Mouse (Mus musculus): ENCODE results near the gene Ttll4. TPM values are rescaled to one million over a fixed set of nuclear protein-coding genes. Genes with fewer than 3 reads are reported as not detected.
A peak's percentile ranks its signal among the peaks of the same experiment; 100 is the strongest.

The Ttll4 gene
- polyA plus RNA-seq, 1 experiment from 2014 or later, result 14.4 TPM

DNA sequence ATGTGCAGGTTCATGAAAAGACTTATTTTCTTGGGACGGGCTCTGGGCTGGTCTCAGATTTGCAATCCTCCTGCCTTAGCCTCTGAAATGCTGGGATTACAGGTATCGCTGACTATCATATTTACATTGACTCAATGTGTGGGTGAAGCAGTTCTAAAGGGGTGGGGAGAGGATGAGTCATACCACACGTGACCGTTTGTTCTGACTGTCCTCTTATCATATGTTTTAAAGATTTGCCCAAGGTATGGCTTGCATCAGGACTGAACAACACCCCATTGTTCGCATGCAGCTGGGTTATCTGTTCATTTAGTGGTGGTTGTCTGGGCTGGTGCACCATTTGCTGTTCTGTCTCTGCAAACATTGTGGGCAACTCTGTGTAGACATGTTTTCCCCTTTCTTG is 65.1 kb downstream of the Ttll4 start:
- H3K9ac ChIP-seq (ENCODE audit: low read length), result no peak overlapping the region
- no peaks in the 10 kb centered on the region for H3K4me1 ChIP-seq (ENCODE audit: control insufficient read depth, insufficient read depth, low read length)
- H3K9me3 ChIP-seq (replicated peaks; ENCODE audit: control insufficient read depth, low read length), result no peaks in the 10 kb centered on the region
- H3K4me3 ChIP-seq (ENCODE audit: low read depth, low read length), result no peak overlapping the region
- no peaks in the 10 kb centered on the region for H3K36me3 ChIP-seq (ENCODE audit: control insufficient read depth, insufficient read depth, low read length)
- H3K27ac ChIP-seq (ENCODE audit: low read depth, low read length), result no peak overlapping the region
- 85% methylated on average over 5 of the region's 5 CpGs for WGBS
- no peak overlapping the region for H3K4me2 ChIP-seq (ENCODE audit: low read length)
- DNase-seq (ENCODE audit: low spot score) (no peak), ATAC-seq (no peak)
- H3K27me3 ChIP-seq (replicated peaks; ENCODE audit: control insufficient read depth, insufficient read depth, low read length), result no peaks in the 10 kb centered on the region

GRCm38 (mm10) chr1:74728446-74728845 is 66.9 kb downstream of the Ttll4 start:
- WGBS, result 81% methylated on average over 8 of the region's 8 CpGs
- no peak for DNase-seq (ENCODE audit: low spot score)

GRCm38 (mm10) chr1:74736977-74737376 is 75.4 kb downstream of the Ttll4 start:
- Histone ChIP-seq H3K9me3 (replicated peaks; ENCODE audit: control insufficient read depth, low read length) (no peaks in the 10 kb centered on the region), H3K4me1 (ENCODE audit: control insufficient read depth, insufficient read depth, low read length) (no peaks in the 10 kb centered on the region), H3K4me3 (ENCODE audit: low read depth, low read length) (no peak overlapping the region), H3K27ac (ENCODE audit: low read depth, low read length) (no peak overlapping the region), H3K27me3 (replicated peaks; ENCODE audit: control insufficient read depth, insufficient read depth, low read length) (no peaks in the 10 kb centered on the region), H3K4me2 (ENCODE audit: low read length) (no peak overlapping the region), H3K9ac (ENCODE audit: low read length) (no peak overlapping the region), H3K36me3 (ENCODE audit: control insufficient read depth, insufficient read depth, low read length) (no peaks in the 10 kb centered on the region)
- ATAC-seq (no peak), DNase-seq (ENCODE audit: low spot score) (no peak)
- 87% methylated on average over 12 of the region's 12 CpGs for WGBS

More at GRCm38 (mm10) chr1:74728446-74728845, 66.9 kb downstream of the Ttll4 start:
- Histone ChIP-seq H3K4me1 (ENCODE audit: control insufficient read depth, insufficient read depth, low read length) (no peaks in the 10 kb centered on the region), H3K27me3 (replicated peaks; ENCODE audit: control insufficient read depth, insufficient read depth, low read length) (no peaks in the 10 kb centered on the region), H3K27ac (ENCODE audit: low read depth, low read length) (no peak overlapping the region), H3K9me3 (replicated peaks; ENCODE audit: control insufficient read depth, low read length) (no peaks in the 10 kb centered on the region), H3K4me2 (ENCODE audit: low read length) (no peak overlapping the region), H3K4me3 (ENCODE audit: low read depth, low read length) (no peak overlapping the region), H3K9ac (ENCODE audit: low read length) (no peak overlapping the region), H3K36me3 (ENCODE audit: control insufficient read depth, insufficient read depth, low read length) (no peaks in the 10 kb centered on the region)
- no peak for ATAC-seq

DNA sequence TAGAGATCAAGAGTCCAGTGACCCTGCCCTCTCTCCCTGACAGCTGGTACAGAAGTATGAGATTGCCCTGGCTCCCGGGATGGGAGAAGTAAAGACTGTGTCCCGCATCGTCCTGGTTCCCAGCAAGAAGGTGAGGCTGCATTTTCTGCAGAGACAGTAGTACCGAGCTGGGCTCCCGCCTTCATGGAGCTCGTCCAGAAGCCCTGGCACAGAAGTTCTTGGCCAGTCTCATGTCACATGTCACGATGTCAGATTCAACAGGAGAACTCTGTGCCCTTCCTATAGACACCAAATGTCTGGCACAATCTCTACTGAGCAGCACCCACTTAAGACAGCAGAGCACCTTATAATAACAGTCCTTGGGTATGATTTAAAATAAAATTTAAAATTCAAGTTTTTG is 76.0 kb downstream of the Ttll4 start:
- no peaks in the 10 kb centered on the region for H3K9me3 ChIP-seq (replicated peaks; ENCODE audit: control insufficient read depth, low read length)
- ATAC-seq (no peak), DNase-seq (ENCODE audit: low spot score) (no peak)
- no peaks in the 10 kb centered on the region for H3K27me3 ChIP-seq (replicated peaks; ENCODE audit: control insufficient read depth, insufficient read depth, low read length)
- H3K27ac ChIP-seq (ENCODE audit: low read depth, low read length), result no peak overlapping the region
- H3K9ac ChIP-seq (ENCODE audit: low read length), result no peak overlapping the region
- no peaks in the 10 kb centered on the region for H3K36me3 ChIP-seq (ENCODE audit: control insufficient read depth, insufficient read depth, low read length)
- H3K4me3 ChIP-seq (ENCODE audit: low read depth, low read length), result no peak overlapping the region
- WGBS, result 86% methylated on average over 7 of the region's 7 CpGs
- H3K4me2 ChIP-seq (ENCODE audit: low read length), result no peak overlapping the region
- no peaks in the 10 kb centered on the region for H3K4me1 ChIP-seq (ENCODE audit: control insufficient read depth, insufficient read depth, low read length)

- ATAC-seq (no peak), DNase-seq (ENCODE audit: low spot score) (no peak)
- Histone ChIP-seq H3K4me2 (ENCODE audit: low read length) (no peak overlapping the region), H3K36me3 (ENCODE audit: control insufficient read depth, insufficient read depth, low read length) (no peaks in the 10 kb centered on the region), H3K4me3 (ENCODE audit: low read depth, low read length) (no peak overlapping the region), H3K4me1 (ENCODE audit: control insufficient read depth, insufficient read depth, low read length) (no peaks in the 10 kb centered on the region), H3K9ac (ENCODE audit: low read length) (no peak overlapping the region), H3K27me3 (replicated peaks; ENCODE audit: control insufficient read depth, insufficient read depth, low read length) (no peaks in the 10 kb centered on the region), H3K27ac (ENCODE audit: low read depth, low read length) (no peak overlapping the region), H3K9me3 (replicated peaks; ENCODE audit: control insufficient read depth, low read length) (no peaks in the 10 kb centered on the region)
- WGBS, result 72% methylated on average over 7 of the region's 7 CpGs
Measured at GRCm38 (mm10) chr1:74740846-74741245, 79.3 kb downstream of the Ttll4 start.

DNA sequence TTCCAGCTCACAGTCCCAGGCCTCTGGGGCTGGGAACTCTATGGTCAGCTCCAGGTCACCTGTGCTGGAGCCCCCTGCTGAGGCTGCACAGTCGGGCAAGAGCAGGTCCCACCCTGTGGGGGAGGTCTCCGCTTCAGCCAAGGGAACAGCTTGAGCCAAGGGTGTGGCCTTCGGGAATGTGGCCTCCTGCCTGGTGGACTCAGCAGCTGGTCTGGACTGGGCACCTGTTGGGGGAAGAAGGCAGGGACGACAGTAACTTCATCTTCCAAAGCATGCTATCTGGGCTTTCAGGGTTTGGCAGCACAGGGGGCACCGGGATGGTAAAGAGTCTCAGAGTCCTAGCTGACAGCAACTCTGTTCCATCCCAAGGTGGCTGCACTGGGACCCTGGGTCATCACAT is 85.8 kb downstream of the Ttll4 start:
- Histone ChIP-seq H3K27me3 (replicated peaks; ENCODE audit: control insufficient read depth, insufficient read depth, low read length) (peaks cover 13% of the 10 kb centered on the region; the same call in 1 of the 2 replicates), H3K27ac (ENCODE audit: low read depth, low read length) (no peak overlapping the region), H3K4me3 (ENCODE audit: low read depth, low read length) (no peak overlapping the region), H3K4me1 (ENCODE audit: control insufficient read depth, insufficient read depth, low read length) (no peaks in the 10 kb centered on the region), H3K36me3 (ENCODE audit: control insufficient read depth, insufficient read depth, low read length) (no peaks in the 10 kb centered on the region), H3K9ac (ENCODE audit: low read length) (no peak overlapping the region), H3K9me3 (replicated peaks; ENCODE audit: control insufficient read depth, low read length) (no peaks in the 10 kb centered on the region), H3K4me2 (ENCODE audit: low read length) (no peak overlapping the region)
- no peak for ATAC-seq
- WGBS, result 72% methylated on average over 5 of the region's 5 CpGs
- DNase-seq (ENCODE audit: low spot score), result no peak

GRCm38 (mm10) chr1:74748643-74749271 is 87.2 kb downstream of the Ttll4 start, which contains the start of gene Prkag3:
Prkag3 (minus strand) TSS chr1:74749221.
- peak within 1 kb of the TSS; percentile 41 for H3K4me2 ChIP-seq (ENCODE audit: low read length)
- peak within 1 kb of the TSS; percentile 14; the same call in 1 of the 2 replicates for H3K9ac ChIP-seq (ENCODE audit: low read length)
- H3K27me3 ChIP-seq (replicated peaks; ENCODE audit: control insufficient read depth, insufficient read depth, low read length), result peaks cover 13% of the 10 kb centered on the region; the same call in 1 of the 2 replicates
- no peak within 1 kb of the TSS for H3K4me3 ChIP-seq (ENCODE audit: low read depth, low read length)
- ATAC-seq (0 out of 2 replicates have a peak, but pooled peaks have one; percentile 37), DNase-seq (ENCODE audit: low spot score) (peak; percentile 53)
- H3K36me3 ChIP-seq (ENCODE audit: control insufficient read depth, insufficient read depth, low read length), result no peaks in the 10 kb centered on the region
- no peaks in the 10 kb centered on the region for H3K4me1 ChIP-seq (ENCODE audit: control insufficient read depth, insufficient read depth, low read length)
- H3K9me3 ChIP-seq (replicated peaks; ENCODE audit: control insufficient read depth, low read length), result no peaks in the 10 kb centered on the region
- WGBS, result 7% methylated on average over 30 of the region's 30 CpGs
- no peak within 1 kb of the TSS for H3K27ac ChIP-seq (ENCODE audit: low read depth, low read length)

DNA sequence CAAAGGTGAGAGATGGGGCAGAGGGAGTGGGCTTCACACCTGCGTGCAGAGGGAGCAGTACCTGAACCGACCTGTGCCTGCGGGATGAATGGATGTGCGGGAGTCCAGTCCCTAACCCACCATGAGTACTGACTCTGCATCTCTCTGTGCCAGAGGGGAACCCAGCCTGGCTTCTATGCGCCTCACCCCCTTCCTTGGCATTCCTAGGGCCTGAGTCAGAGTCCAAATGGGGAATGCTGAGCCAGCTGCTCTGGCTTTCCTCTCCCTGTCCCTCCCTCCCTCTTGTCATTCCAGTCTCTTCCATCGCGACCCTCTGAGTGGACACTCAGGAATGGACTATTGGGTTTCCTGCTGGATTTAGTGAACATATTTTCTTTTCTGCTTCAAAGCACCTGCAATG is 87.8 kb downstream of the Ttll4 start:
- Histone ChIP-seq H3K4me1 (ENCODE audit: control insufficient read depth, insufficient read depth, low read length) (no peaks in the 10 kb centered on the region), H3K36me3 (ENCODE audit: control insufficient read depth, insufficient read depth, low read length) (no peaks in the 10 kb centered on the region), H3K9ac (ENCODE audit: low read length) (no peak overlapping the region), H3K4me2 (ENCODE audit: low read length) (no peak overlapping the region), H3K4me3 (ENCODE audit: low read depth, low read length) (no peak overlapping the region), H3K27me3 (replicated peaks; ENCODE audit: control insufficient read depth, insufficient read depth, low read length) (peaks cover 13% of the 10 kb centered on the region; the same call in 1 of the 2 replicates), H3K27ac (ENCODE audit: low read depth, low read length) (no peak overlapping the region), H3K9me3 (replicated peaks; ENCODE audit: control insufficient read depth, low read length) (no peaks in the 10 kb centered on the region)
- ATAC-seq (no peak), DNase-seq (ENCODE audit: low spot score) (no peak)
- WGBS, result 75% methylated on average over 7 of the region's 7 CpGs

- DNase-seq (ENCODE audit: low spot score), result peak; percentile 47
- Histone ChIP-seq H3K27me3 (replicated peaks; ENCODE audit: control insufficient read depth, insufficient read depth, low read length) (peaks cover 13% of the 10 kb centered on the region; the same call in 1 of the 2 replicates), H3K36me3 (ENCODE audit: control insufficient read depth, insufficient read depth, low read length) (no peaks in the 10 kb centered on the region), H3K4me3 (ENCODE audit: low read depth, low read length) (no peak overlapping the region), H3K4me1 (ENCODE audit: control insufficient read depth, insufficient read depth, low read length) (no peaks in the 10 kb centered on the region), H3K27ac (ENCODE audit: low read depth, low read length) (no peak overlapping the region), H3K4me2 (ENCODE audit: low read length) (no peak overlapping the region), H3K9ac (ENCODE audit: low read length) (no peak overlapping the region), H3K9me3 (replicated peaks; ENCODE audit: control insufficient read depth, low read length) (no peaks in the 10 kb centered on the region)
- no peak for ATAC-seq
- WGBS, result 65% methylated on average over 4 of the region's 4 CpGs
Measured at GRCm38 (mm10) chr1:74750683-74751082, 89.1 kb downstream of the Ttll4 start.

All from forebrain, embryonic 14.5 days (tissue).